Mouse (Mus musculus) spleen, adult 18-20 months (tissue): ENCODE measurements around the gene Cirbp.

Source experiments
- DNase-seq, 2 experiments: peaks; one replicate each; pipeline ENCODE4 v3.0.0; 2022; ENCODE audit warnings: mixed read lengths in 2 of 2

The Cirbp gene

DNA sequence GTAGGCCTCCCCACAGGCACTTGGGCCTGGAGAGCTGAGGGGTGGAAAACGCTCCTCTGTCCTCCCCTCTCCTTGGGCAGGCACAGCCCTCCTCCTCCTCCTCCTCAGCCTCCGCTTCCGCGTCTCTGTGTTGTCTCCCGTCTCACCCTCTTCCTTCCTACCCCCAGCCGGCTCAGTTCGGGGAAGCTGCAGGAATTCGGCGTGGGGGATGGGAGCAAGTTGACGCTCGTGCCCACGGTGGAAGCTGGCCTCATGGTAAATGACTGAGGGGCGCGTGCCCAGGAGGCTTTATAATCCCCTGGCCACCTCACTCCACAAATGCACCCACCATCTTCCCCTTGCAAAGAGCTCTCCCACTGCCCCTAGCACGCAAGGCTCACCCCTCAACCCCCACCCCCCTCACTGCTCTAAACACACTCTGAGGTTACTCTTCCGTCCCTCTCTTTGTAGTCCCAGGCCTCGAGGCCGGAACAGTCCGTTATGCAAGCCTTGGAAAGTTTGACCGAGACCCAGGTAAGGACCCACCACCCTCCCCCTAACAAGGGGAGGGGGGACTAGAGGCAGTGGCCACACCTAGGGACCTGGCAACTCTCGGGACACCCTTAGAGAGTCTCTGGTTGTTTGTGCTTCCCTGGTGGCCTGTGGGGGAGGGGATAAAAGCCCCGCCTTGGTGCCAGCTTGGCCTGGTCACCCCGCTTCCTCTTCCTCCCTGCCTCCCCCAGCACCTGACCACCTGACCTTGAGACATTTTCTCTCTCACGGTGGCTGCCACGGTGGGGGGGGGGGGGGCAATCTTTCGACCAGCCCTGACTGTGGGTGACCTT lies 14.4 kb upstream of the Cirbp start:
- DNase-seq, result peak; percentile 73 to 75

DNA sequence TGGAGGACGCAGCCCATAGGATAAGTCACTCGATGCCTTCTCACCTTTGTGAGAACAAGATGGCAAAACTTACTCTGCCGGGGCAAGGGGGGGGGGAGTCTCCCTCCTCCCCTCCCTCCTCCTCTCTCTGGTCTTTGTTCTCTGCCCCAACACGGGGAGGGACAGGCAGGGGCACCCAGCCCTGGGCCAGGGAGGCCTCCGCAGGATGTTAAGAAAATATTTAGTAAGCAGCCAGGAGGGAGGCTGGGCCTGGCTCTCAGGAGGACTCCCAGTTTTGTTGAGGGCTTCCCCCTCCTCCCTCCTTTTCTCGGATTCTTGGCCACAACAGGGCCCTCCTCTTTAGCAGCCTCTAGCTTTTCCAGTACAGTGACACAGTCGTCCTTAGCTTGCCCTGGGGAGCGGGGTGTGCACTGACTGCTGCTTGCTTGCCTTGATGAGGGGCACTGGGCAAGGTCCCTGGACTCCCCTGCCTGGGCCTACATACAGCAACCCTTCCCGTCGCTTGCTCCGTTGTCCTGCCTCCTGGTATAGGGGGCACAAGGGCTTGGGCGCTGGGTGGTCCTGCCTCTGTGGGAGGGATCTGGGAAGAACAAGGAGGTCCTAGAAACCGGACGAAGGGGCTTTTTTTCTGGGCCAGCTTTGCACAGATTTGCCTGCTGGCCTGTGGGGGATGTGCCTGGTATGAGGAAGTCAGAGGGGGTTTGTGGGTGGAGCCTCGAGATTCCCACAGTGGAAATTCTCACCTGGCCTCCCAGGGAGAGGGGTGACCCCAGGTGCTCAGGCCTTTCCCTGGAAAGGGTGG lies 13.5 kb upstream of the Cirbp start:
- DNase-seq, result peak; percentile 53 to 55

DNA sequence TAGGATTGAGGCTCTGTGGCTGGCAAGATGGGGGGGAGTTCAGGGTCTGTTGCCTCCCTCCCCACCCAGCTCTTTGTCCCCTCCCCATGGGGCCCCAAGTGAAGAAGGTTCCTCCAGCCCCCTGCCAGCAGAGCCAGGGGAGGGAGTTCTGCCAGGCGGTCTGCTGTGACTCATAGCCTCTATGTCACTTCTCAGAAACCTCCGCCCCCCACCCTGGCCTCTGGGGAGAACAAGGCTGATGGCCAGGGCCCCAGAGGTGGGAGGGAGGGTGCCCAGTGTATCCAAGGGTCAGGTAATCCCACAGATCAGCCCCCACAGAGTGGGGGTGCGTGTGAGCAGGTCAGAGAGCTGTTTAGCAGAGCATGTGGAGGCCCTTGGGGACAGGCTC lies 12.9 kb upstream of the Cirbp start:
- peak; percentile 56 to 57 for DNase-seq

DNA sequence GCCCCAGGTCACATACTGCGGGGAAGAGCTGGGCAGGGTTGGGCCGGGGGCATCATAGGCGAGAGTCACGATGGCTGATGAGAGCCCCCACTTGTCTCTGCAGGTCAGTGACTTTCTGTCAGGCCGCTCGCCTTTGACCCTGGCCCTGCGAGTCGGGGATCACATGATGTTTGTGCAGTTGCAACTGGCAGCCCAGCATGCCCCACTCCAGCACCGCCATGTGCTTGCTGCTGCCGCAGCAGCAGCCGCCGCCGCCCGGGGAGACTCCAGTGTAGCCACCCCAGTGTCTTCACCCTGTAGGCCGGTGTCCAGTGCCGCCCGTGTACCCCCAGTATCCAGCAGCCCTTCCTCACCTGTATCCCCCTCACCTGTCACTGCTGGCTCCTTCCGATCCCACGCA lies 12.1 kb upstream of the Cirbp start:
- DNase-seq, result no peak

DNA sequence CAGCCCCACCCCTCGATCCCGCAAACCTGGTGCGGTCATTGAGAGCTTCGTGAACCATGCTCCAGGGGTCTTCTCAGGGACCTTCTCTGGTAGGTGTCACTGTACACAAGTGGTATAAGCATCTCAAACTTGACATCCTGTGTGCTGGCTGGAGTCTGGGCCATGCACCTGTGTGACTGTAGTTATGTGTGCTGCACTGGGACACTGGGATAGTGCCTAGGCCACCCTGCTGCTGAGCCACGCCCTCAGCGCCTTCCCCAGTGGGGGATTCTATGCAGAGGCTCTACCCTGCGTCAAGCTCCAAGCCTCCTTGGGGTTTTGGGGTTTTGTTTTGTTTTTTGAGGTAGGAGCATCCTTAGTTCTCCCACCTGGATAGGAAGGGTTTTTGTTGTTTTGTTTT lies 11.4 kb upstream of the Cirbp start:
- no peak for DNase-seq

DNA sequence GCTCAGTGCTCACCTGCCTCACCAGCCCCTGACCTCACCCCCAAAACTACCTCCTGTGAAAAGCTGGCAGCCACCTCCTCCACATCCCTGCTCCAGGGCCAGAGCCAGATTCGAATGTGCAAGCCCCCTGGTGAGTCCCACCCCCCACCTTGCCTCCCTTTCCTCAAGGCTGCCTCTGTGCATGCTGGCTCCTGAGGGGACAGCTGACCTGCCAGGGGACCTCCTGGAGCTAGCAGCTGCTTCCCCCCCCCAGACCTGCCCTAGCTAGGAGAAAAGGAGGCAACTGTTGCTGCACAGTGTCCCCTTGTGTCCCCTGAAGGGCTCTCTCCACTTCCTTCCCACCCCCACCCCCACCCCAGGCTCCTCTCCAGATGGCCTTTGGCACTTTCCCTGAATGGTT lies 10.5 kb upstream of the Cirbp start:
- no peak for DNase-seq

DNA sequence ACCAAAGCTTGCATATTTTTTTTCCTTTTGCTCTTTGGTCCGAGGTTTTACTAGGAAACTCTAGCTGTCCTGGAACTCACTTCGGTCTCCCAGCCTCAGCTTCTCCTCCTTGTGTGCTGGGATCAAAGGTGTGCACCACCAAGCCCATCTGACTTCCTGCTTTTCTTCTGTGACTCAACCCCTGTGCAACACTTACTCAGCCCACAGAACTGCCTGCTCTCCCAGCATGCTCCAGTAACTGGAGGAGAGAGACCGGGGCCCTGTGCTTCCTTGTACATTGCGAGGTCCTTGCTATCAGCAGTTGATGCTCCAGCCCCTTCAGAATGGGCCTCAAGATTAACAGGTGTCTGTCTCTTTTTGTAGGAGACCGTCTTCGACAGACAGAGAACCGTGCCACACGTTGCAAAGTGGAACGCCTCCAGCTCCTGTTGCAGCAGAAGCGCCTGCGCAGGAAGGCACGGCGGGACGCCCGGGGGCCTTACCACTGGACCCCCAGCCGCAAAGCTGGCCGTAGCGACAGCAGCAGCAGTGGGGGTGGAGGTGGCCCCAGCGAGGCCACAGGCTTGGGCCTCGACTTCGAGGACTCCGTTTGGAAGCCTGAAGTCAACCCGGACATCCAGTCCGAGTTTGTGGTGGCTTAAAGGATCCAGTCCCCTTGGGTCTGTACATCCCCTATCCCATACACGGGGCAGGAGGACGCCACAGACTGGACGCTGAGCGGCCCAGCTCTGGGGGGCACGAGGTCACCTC lies 9.6 kb upstream of the Cirbp start:
- no peak for DNase-seq

DNA sequence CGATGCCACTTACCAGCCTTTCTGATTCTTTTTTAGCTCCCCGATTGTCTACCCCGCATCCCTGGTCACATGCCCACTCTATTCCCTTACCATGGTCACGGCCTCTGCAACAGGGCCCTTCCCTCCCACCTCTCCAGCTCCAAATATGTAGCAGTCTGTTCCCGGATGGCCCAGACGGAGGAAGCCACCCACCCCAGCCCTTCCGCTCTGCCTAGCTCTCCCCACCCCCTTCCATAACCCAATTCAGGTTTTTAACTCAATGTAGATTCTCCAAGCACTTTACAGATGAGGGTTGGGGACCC lies 9.1 kb upstream of the Cirbp start:
- no peak for DNase-seq

DNA sequence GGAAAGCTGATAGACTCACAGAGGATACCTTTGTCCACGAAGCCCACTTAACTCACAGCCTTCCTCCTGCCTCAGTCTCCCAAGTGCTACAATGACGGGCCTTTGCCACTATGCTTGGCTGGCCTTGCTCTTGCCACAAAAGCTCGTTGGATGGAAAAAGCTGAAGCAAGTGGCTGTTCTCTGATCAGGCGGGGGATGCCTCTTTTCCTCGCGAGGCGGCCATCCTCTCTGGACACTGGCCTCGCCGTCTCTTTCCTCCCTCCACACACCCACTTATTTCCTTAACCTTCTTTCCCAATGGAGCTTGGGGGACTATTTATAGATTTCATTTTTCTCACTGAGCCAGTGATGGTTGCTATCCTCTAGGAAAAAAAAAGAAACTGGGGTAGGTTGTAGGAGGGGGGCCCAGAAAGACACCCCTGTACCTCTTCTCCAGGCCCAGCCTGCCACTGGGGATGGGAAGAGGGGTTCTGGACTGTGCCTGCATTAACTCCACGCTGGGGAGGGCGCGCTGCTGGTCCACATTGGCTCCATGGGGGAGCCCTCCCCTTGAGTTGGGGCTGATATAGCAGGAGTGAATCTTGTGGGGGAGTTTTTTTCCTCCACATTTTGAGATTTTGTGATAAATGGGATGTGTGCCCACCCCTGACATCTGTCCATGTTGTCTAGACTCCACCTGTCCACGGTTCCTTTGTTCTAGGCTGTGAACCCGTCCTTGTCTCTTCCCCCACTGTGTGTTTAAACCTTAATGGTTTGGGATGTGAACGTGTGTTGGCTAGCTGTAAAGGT lies 8.4 kb upstream of the Cirbp start:
- no peak for DNase-seq

DNA sequence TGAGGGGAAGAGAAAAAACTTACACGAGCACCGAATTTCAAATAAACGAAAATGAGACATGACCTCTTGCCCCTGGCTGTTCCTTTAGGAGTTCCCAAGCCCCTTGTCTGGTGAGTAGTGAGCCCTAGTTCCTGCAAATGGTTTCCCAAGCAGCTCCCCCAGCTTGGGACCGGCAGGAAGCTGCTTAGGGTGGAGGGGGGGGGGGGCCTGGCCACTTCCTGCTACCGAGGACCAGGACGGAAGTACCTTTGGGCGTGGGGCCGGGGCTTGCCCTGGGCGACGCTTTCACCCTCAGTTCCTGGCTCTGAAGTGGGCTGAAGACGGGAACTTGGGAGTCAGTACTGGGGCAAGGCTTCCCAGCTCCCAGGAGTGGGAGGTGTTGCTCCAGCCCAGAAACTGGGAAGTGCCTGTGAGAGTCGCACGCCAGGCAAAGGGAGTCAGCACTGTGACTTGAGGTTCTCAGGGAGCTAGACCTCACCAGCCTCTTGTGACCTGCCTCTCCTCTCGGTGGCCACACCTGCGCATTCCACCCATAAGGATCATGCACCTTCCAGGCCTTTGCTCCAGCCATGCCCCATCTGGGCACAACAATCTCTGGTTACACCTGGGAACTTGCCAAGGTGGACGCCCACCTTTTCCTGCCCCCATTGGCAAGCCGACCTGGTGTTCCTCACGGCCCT lies 7.3 kb upstream of the Cirbp start:
- DNase-seq, result peak; percentile 75 to 77

DNA sequence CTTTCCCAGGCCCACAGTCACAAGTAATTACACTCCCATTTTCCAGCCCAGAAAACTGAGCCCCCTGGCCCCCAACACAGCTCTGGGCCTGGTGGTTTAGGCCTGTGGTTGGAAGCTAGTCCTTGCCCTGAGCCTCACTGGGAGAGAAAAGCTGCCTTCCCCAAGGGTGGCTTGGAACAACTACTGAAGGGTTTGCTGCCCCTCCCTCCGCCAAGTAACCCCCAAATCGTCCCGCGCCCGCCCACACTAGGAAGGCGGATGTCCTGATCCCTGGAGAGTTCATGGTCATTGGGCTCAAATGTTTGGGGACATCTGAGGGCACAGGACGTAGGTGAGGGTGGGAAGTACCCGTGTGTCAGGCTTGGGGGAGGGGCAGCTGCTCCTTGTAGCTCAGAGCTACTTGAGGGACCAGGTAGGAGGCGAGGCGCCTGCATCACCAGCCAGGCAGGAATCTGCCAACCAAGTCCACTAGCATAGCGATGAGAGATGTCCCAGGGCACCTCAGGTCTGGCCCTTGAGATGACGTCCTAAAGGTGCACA lies 6.7 kb upstream of the Cirbp start:
- peak; percentile 70 to 75 for DNase-seq

DNA sequence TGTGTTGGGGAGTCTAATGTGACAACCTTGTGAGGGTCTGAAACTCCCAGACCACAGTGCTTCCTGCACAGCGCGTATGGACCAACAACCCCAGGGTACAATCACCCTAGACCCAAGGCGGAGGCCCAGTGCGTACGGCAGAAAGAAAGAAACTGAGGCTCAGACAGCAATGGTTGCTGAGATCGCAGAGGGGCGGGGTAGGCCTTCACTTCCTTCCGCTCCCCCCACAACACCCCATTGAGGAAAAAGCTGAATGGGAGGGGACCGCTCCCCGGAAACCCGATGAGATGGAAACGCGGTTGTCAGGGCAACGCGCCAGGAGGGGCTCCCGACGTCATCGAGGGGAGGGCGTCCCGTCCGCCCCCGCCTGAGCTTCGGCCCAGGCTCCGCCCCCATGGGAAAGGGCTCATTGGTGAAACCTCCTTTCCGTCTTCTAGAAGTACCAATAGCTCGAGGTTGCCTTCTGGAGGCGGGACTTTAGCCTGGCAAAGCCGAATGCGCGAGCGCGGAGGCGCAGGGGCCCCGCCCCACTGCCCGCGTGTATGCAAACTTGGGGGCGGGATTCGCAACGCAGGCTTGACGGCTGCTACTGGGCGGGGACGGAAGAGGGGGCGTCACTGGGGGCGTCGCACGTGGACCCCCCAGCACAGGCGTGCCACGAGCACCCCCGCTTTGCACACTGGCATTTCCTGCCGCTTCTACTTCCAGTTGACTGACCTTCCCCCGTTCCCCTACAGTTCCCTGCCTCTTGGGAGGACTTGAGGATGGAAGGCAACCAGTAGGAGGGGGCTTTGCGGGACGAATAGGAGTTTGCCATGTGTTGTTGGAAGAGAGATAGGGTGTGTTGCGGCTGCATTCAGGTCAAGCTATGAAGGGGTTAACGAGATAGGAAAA lies 6.0 kb upstream of the Cirbp start:
- DNase-seq, result peak; percentile 99 to 100

DNA sequence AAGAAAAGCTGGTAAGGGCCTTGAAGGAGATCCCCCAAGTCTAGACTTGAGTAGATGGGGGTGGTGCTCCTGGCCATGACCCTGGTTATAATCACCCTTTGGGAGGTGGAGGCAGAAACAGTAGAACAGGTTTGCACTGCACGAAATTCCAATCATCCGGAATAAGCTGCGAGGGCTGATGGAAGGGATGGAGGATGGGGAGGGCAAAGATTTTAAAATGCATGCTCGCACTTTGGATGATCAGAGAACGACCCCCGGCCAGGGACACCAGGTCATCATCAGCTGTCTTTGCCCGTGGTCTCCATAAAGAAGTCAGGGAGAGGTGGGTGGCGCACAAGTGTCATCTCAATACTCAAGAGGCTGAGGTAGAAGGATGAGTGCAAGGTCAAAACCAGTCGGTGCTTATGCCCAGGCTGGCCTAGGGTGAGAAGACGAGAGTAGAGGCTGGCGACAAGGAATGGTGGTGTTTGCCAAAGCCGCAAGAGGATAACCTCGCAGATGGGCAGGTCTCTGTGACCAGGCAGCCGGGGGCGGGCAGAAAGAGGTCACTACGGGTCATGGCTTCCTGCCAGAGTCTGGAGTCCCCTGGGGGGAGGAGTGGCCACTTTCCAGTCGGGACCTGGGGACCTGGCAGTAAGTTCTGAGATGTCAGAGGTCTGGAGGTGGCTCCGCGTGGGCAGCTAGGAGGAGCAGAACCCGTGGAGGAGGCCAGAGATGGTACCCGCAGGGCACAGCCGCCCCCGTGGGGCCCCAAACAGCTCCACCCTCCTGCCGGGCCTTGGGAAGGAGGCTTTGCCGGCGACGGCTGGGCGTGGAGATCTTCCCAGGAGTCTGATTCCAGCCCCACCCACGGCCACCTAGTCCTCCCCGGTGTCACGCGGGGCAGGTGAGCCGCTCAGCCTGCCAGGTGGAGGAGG lies 5.1 kb upstream of the Cirbp start:
- peak; percentile 67 to 72 for DNase-seq

DNA sequence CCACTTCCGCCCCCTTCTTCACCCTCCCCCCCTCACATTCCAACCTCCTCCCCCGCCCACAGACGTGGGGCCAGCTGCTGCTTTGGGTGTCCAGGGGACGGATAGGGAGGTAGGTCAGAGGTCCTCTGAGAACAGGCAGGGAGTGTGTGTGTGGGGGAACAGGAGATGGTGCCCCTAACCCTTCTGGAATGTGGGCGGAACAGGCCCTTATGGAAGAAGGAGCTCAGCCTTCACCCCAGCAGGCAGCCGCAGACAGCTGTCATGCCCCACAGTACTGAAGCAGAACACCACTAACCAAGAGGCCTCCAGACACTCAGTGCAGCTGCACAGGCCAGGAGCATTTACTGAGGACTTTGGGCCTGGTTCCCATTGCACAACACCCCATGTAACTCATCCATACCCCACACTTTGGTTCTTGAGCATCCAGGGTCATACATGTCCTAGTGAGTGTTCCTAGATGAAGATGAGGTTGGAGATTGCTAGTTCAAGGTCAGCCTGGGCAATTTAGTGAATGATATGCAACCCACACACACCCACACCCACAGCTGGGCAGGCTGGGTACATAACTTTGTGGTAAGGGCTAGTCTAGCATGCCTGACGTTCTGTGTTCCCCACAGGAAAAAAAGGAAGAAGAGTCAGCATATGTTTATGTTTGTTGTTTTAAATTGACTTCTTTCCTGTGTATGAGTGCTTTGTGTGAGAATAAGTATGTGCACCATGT lies 4.1 kb upstream of the Cirbp start:
- no peak for DNase-seq

DNA sequence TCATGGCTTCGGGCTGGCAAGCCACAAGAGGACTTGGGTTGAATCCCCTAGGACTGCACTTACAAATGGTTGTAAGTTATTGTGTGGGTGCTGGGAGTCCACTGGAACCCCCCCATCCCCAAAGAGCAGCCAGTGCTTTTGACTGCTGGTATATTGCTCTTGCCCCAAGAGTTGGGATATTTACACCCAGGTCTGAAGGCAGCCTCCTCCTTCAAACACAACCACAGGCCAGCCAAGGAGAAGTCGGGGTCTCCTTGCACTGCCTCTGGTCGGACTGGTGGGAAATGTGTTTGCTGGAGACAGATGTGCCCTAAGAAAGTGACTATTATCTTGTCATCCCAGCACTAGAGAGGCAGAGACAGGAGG lies 3.6 kb upstream of the Cirbp start:
- DNase-seq, result no peak

DNA sequence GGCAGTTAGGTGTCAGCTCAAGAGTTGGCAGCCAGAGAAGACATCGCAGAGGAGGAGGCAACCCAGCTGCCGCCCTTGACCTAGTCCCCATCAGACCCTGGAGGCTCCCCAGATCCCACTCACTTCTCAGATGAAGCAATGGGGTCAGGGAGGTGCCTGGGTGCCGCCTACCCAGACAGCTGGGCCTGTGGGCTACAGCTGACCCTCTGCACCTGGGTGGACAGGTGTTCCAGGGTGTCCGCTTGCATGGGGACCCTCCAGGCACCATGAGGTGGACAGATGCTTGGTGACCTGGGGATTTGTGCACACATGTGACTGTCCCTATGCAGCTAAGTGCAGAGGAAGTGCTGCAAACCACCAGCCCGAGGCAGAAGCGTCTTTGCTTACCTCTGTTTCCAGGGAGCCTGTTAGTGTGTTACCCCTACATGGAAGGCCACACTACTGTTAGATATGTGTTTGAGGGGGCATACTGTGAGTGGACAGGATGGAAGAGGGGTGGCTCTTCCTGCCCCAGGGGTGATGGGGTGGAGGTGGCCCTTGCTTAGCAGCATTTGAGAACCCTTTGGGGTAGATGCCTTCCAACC lies 3.0 kb upstream of the Cirbp start:
- DNase-seq, result no peak

DNA sequence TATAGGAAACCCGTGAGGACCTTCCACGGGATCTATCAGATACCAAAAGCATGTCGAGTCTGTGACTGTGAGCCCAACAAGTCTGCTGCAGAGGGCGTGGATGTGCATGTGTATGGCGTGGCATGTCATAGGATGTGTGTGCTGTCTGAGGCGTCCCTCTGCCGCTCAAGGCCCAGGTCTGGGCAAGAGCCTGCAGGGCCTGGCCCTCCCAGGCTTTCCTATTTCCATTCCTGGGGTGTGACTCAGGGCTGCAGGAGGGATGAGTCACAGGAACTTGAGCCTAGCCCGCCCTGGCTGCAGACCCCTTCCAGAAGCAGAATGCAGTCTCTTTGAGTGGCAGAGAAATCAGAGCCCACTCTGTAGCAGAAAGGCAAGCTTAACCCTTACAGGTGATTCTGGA lies 2.1 kb upstream of the Cirbp start:
- no peak for DNase-seq

DNA sequence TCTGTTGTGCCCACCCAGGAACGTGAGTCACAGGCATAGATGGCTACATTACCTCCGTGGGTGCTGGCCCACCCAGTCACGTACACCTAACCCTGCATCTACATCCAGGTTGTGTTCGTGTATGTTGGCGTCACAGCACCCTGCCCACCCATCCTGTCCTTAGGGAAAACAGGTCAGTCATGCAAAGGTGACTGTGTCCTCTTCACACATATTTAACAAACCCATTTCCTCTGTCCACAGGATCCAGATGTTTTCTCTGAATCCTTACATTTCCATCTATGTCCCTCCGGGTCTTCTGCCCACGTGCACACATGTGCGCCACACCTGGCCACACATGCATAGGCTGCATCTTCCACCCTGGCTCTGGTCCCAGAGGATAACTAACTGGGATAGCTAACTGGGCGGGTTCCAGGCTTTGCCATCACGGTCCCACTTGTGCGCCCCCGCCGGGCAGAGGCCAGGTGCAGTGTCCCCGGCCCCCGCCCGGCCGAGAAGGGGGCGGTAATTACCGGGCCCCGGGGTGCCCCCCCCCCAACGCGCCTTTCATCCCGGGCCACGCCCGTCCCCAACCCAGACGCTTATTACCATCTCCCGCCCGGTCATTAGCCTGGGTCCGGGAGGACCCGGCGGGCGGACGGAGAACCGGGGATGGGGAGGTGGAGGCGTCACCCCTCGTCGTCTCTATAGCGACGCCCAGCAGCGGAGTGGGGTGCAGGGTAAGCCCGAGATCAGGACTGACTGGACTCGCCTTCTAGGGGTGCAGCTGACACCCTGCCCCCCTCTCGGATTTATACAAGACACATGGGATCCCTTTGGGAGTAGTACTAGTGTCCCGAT lies 1.4 kb upstream of the Cirbp start:
- DNase-seq, result no peak
